Mouse (Mus musculus): ENCODE measurements around the gene Zfp410. TPM values are rescaled to one million over a fixed set of nuclear protein-coding genes. Genes with fewer than 3 reads are reported as not detected.

Gene Zfp410
- polyA plus RNA-seq (2012; ENCODE audit: insufficient read depth, insufficient read length, missing spikeins): 26.3 and 27.3 TPM in 2 replicates

- Histone ChIP-seq H3K27ac (ENCODE audit: insufficient read depth, low read depth, low read length) (peak within 1 kb of the TSS; percentile 56), H3K4me1 (ENCODE audit: control insufficient read depth, insufficient read depth, low read length) (peaks cover 4% of the 10 kb centered on the region), H3K4me3 (ENCODE audit: insufficient read depth, low read length) (peak within 1 kb of the TSS; percentile 97)
- TF ChIP-seq CTCF (IDR thresholded peaks at IDR 0.05; ENCODE audit: low read depth, low read length) (no peak), POLR2A (IDR thresholded peaks at IDR 0.05; ENCODE audit: borderline replicate concordance, low read depth, low read length) (no peak; the same call in 1 of the 2 replicates)
These were observed at the start of gene Zfp410 for GRCm38 (mm10) chr12:84316721-84317621. Gene Zfp410, plus strand, starts transcription at chr12:84316852.

- H3K27ac ChIP-seq (ENCODE audit: insufficient read depth, low read depth, low read length): no peak overlapping the region
- no peaks in the 10 kb centered on the region for H3K4me1 ChIP-seq (ENCODE audit: control insufficient read depth, insufficient read depth, low read length)
- TF ChIP-seq POLR2A (IDR thresholded peaks at IDR 0.05; ENCODE audit: borderline replicate concordance, low read depth, low read length) (no peak), CTCF (IDR thresholded peaks at IDR 0.05; ENCODE audit: low read depth, low read length) (no peak)
- H3K4me3 ChIP-seq (ENCODE audit: insufficient read depth, low read length): no peak overlapping the region
These were observed 49.4 kb upstream of the Zfp410 start for GRCm38 (mm10) chr12:84267264-84267663.

- Histone ChIP-seq H3K27ac (ENCODE audit: insufficient read depth, low read depth, low read length) (no peak overlapping the region), H3K4me1 (ENCODE audit: control insufficient read depth, insufficient read depth, low read length) (peaks cover 17% of the 10 kb centered on the region), H3K4me3 (ENCODE audit: insufficient read depth, low read length) (no peak overlapping the region)
- TF ChIP-seq POLR2A (IDR thresholded peaks at IDR 0.05; ENCODE audit: borderline replicate concordance, low read depth, low read length): no peak
- no peak for TF ChIP-seq CTCF (IDR thresholded peaks at IDR 0.05; ENCODE audit: low read depth, low read length)
These were observed 43.3 kb upstream of the Zfp410 start for GRCm38 (mm10) chr12:84273366-84273765.

- H3K4me3 ChIP-seq (ENCODE audit: insufficient read depth, low read length): no peak overlapping the region
- TF ChIP-seq CTCF (IDR thresholded peaks at IDR 0.05; ENCODE audit: low read depth, low read length): no peak
- TF ChIP-seq POLR2A (IDR thresholded peaks at IDR 0.05; ENCODE audit: borderline replicate concordance, low read depth, low read length): no peak
- peaks cover 26% of the 10 kb centered on the region for H3K4me1 ChIP-seq (ENCODE audit: control insufficient read depth, insufficient read depth, low read length)
- H3K27ac ChIP-seq (ENCODE audit: insufficient read depth, low read depth, low read length): peak overlapping the region; percentile 95
These were observed 41.4 kb upstream of the Zfp410 start for GRCm38 (mm10) chr12:84275288-84275687.

- Histone ChIP-seq H3K4me1 (ENCODE audit: control insufficient read depth, insufficient read depth, low read length) (peaks cover 26% of the 10 kb centered on the region), H3K4me3 (ENCODE audit: insufficient read depth, low read length) (no peak overlapping the region), H3K27ac (ENCODE audit: insufficient read depth, low read depth, low read length) (peak overlapping the region; percentile 95)
- TF ChIP-seq POLR2A (IDR thresholded peaks at IDR 0.05; ENCODE audit: borderline replicate concordance, low read depth, low read length) (no peak), CTCF (IDR thresholded peaks at IDR 0.05; ENCODE audit: low read depth, low read length) (no peak)
These were observed 40.4 kb upstream of the Zfp410 start for GRCm38 (mm10) chr12:84276288-84276687.

DNA sequence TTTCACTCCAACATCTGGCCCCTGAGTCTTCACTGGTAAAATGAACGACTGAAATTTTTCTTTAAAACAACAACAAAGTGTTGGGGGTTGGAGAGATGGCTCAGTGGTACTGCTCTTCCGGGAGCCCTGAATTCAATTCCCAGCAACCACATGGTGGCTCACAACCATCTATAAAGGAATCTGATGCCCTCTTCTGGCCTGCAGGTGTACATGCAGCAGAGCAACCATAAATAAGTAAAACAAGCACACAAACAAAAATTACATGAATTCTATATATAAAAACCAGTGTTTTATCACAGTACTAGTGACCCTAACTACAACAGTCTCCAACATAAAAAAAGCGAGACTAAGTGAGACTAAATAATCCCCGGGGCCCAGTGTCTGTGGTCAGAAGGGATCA lies 39.9 kb upstream of the Zfp410 start:
- Histone ChIP-seq H3K4me3 (ENCODE audit: insufficient read depth, low read length) (no peak overlapping the region), H3K4me1 (ENCODE audit: control insufficient read depth, insufficient read depth, low read length) (peaks cover 26% of the 10 kb centered on the region), H3K27ac (ENCODE audit: insufficient read depth, low read depth, low read length) (peak overlapping the region; percentile 95)
- TF ChIP-seq CTCF (IDR thresholded peaks at IDR 0.05; ENCODE audit: low read depth, low read length): no peak
- TF ChIP-seq POLR2A (IDR thresholded peaks at IDR 0.05; ENCODE audit: borderline replicate concordance, low read depth, low read length): no peak

DNA sequence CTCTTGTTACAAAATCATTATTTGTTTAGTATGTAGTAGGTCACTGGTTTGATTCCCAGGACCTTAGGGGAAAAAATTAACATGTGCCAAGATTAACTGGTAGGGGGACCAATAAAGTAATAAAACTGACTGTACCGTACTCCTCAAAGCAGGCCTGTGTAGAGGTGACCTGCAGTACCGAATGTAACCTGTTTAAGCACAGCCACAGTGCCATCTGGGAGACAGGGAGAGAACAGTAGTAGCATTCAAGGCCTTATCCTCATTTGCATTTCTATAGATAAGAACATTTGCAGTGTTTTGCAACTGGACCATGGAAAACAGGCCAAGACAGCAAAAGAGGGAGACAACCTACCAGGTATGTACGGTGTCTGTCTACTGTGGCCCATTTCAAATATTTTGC lies 38.8 kb upstream of the Zfp410 start:
- TF ChIP-seq POLR2A (IDR thresholded peaks at IDR 0.05; ENCODE audit: borderline replicate concordance, low read depth, low read length) (no peak), CTCF (IDR thresholded peaks at IDR 0.05; ENCODE audit: low read depth, low read length) (no peak)
- Histone ChIP-seq H3K27ac (ENCODE audit: insufficient read depth, low read depth, low read length) (no peak overlapping the region), H3K4me1 (ENCODE audit: control insufficient read depth, insufficient read depth, low read length) (peaks cover 26% of the 10 kb centered on the region), H3K4me3 (ENCODE audit: insufficient read depth, low read length) (no peak overlapping the region)

DNA sequence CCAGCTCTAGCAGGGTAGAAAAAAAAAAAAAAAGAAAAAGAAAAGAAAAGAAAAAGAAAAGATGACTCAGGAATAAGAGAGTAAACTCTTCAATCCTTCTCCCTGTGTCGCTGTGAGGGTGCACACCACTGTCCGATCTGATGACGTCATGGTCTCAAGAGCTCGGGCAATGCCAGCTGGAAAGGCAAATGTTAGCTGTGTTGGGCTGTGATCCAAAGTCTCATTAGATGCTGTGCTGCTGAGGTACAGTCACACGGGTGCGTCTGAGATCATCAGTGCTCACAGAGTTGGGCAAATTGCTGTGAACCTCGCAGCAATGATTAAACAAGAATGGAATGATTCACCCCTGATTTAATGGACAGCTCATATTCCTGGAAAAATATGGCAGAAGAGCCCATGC lies 37.8 kb upstream of the Zfp410 start:
- Histone ChIP-seq H3K4me1 (ENCODE audit: control insufficient read depth, insufficient read depth, low read length) (peaks cover 26% of the 10 kb centered on the region), H3K4me3 (ENCODE audit: insufficient read depth, low read length) (no peak overlapping the region), H3K27ac (ENCODE audit: insufficient read depth, low read depth, low read length) (no peak overlapping the region)
- TF ChIP-seq POLR2A (IDR thresholded peaks at IDR 0.05; ENCODE audit: borderline replicate concordance, low read depth, low read length): no peak

DNA sequence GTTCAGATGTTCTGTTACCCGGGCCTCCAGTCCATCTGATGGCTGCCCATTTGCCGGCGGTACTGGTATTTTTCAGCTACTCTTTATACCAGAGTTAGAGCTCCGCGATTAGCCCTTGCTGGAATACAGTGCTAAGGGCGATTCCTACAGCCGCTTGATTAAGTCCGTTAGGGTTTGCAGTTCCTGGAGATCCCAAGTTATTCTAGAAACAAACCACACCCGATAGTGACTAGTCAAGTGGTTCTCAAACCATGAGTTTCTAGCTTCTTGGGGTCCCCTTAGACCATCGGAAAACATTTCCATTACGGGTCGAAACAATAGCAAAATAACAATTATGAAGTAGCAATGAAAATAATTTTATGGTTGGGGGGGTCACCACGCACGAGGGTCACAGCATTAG lies 32.3 kb upstream of the Zfp410 start:
- Histone ChIP-seq H3K27ac (ENCODE audit: insufficient read depth, low read depth, low read length) (peak overlapping the region; percentile 84), H3K4me1 (ENCODE audit: control insufficient read depth, insufficient read depth, low read length) (peaks cover 18% of the 10 kb centered on the region), H3K4me3 (ENCODE audit: insufficient read depth, low read length) (peak overlapping the region; percentile 70)
- TF ChIP-seq CTCF (IDR thresholded peaks at IDR 0.05; ENCODE audit: low read depth, low read length) (no peak), POLR2A (IDR thresholded peaks at IDR 0.05; ENCODE audit: borderline replicate concordance, low read depth, low read length) (no peak)

DNA sequence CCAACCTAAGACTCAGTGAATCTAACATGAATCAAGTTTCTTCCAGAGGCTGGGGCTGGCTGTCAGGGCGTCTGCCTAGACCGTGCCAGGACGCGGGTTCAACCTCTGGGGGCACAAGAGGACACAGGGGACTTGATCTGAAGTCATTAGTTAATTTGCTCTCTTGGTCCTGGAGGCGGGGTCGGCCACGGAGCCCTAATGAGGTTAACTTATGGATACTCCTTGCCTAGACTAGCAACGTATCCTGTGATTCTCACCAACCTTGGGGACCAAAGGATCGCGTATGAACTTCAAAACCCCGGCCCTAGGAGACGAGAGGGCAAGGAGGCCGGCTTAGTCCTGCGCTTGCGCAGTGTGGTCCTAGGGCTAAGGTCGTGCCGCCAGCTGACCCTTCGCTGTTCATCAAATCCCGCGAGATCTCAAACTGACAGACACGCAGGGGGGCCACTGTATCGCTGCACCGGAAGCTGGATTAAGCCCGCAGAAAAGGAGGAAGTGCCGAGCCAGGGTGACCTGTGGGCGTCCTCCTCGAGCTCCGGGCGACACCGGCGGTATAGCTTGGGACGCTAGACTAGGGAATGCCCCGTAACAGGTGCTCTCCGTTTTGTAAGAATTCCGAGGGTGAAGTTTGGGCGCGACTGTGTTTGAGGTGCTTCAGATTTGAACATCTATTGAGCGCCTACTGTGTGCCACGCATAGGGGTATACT lies 31.6 kb upstream of the Zfp410 start, which contains the start of gene Ptgr2:
TSS of gene Ptgr2 (plus strand) at position 348 of the 708 bp plus-strand sequence.
- H3K4me3 ChIP-seq (ENCODE audit: insufficient read depth, low read length): peak within 1 kb of the TSS; percentile 80
- peaks cover 18% of the 10 kb centered on the region for H3K4me1 ChIP-seq (ENCODE audit: control insufficient read depth, insufficient read depth, low read length)
- H3K27ac ChIP-seq (ENCODE audit: insufficient read depth, low read depth, low read length): peak within 1 kb of the TSS; percentile 92
- TF ChIP-seq POLR2A (IDR thresholded peaks at IDR 0.05; ENCODE audit: borderline replicate concordance, low read depth, low read length) (0 out of 2 replicates have a peak, but pooled peaks have one; percentile 2), CTCF (IDR thresholded peaks at IDR 0.05; ENCODE audit: low read depth, low read length) (0 out of 2 replicates have a peak, but pooled peaks have one; percentile 14)
